Mouse (Mus musculus) gastrocnemius, postnatal 4 days (tissue): ENCODE measurements around the gene Epop. TPM values are rescaled to one million over a fixed set of nuclear protein-coding genes. Genes with fewer than 3 reads are reported as not detected.

Experiments used
- DNase-seq, 2 experiments: peaks; one replicate each; pipeline ENCODE4 v3.0.0; 2021 to 2022; ENCODE audit warnings: low spot score in 2 of 2, mixed read lengths in 2 of 2
- long read RNA-seq, 2 experiments: library from polyadenylated mRNA; stranded (forward); transcript quantifications; one replicate each; pipeline ENCODE4 v2.0.0; 2021
- total RNA-seq, 2 experiments: library from RNA; stranded (reverse); gene quantifications; 2 replicates each; pipeline ENCODE4 v1.2.3; 2021

Gene Epop
- total RNA-seq, result under 1 TPM; 0.47 to 0.76 TPM
- long read RNA-seq, experiment 1, partial matches to known transcripts, result 0 of 3 reads
- long read RNA-seq, experiment 1, other reads (novel, unspliced or antisense), result 0 of 3 reads
- long read RNA-seq, experiment 2, partial matches to known transcripts, result 0 of 5 reads
- long read RNA-seq, experiment 2, other reads (novel, unspliced or antisense), result 1 of 5 reads

- DNase-seq, result peak; percentile 71 to 79
Measured at GRCm38 (mm10) chr11:97629576-97629975, at the start of gene Epop. Gene Epop, minus strand, starts transcription at chr11:97629702.

GRCm38 (mm10) chr11:97678301-97678700 is 48.8 kb upstream of the Epop start:
- no peak for DNase-seq

- no peak for DNase-seq
Measured at GRCm38 (mm10) chr11:97677842-97678241, 48.3 kb upstream of the Epop start.

DNA sequence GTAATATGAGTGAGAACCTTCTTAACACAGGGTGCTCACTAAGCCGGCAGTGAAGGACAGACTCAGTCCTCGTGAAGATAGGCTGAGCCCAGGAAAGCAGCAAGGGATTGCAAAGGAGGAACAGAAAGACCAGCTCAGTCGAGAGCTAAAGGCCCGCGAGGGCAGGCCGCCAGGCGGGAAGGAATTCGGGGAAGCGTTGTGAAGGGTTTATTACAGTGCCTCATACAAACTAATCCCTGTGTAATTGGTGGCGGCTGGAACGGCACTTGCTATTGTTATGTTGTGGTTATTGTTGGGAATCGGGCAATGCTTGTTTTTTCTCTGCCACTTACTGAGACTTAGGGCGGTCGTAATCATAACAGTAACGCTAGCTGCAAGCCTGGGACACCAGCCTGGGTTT is 47.9 kb upstream of the Epop start:
- DNase-seq, result no peak

DNA sequence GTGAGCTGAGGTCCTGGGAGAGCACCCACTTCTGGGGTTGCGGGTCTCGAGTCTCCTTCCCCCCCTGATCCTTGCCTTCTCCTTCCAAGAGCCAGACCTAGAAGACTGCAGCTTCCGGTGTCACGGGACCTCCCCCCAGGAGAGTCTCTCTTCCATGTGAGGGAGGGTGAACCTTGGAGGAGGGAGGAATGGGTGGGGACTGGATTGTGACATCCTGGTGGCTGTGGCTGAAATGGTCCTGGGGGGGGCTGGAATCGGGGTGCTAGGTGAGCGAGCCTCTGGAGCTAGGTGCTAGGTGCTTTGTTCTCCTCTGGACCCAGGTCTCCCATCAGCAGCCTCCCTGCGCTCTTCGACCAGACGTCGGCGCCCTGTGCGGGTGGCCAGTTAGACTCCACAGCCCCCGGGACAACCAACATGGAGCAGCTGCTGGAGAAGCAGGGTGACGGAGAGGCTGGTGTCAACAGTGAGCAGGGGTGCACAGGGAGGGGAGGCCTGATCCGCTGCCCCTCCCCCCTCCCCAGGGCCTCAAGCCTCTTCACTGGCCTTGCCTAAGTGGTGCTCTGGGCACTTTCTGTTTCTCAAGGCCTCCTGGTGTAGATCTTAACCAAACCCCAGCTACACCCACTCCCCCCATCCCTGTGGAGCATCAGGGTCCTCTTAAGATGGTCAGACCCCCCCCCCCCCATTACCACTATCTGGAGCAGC is 46.7 kb upstream of the Epop start:
- DNase-seq, result no peak

- no peak for DNase-seq
Measured at GRCm38 (mm10) chr11:97673148-97673547, 43.6 kb upstream of the Epop start.

GRCm38 (mm10) chr11:97671177-97671527 is 41.6 kb upstream of the Epop start:
- DNase-seq, result no peak

- no peak for DNase-seq
Measured at GRCm38 (mm10) chr11:97670234-97671176, 41.0 kb upstream of the Epop start.

DNA sequence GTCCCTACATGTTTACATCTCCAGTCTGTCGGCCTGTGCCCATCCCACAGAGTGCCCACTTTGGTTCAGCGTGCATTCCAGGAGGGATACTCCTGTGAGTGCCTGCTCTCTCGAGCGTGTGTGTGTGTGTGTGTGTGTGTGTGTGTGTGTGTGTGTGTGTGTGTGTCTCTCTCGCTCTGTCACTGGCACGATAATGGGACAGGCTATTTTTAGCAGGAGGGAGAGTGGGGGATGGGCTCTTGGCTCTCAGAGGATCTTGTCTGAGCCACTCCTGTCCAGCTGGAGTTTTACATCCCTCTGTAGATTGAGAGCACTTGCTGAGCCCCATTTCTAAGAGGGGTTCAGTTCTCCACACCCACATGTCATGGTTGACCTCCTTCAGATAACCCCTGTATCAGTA is 40.3 kb upstream of the Epop start:
- no peak for DNase-seq

DNA sequence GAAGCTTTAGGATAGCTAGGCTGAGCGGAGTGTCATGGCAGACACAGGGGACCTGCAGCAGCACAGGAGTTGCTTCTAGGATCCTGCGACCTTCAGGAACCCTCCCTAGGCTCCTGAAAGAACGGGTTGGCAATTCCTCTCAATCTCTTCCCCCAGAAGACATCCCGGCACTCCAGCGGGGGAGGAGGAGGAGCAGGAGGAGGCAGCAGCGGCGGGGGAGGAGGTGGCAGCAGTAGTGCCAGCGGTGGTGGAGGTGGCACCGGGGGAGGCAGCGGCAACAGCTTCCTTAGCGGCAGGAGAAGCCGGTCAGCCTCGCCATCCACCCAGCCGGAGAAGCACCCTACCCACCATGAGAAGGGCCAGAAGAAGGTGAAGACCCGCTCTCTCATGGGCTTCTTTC is 39.8 kb upstream of the Epop start:
- no peak for DNase-seq

GRCm38 (mm10) chr11:97668160-97668559 is 38.7 kb upstream of the Epop start:
- DNase-seq, result no peak

- no peak for DNase-seq
Measured at GRCm38 (mm10) chr11:97666794-97667193, 37.3 kb upstream of the Epop start.

DNA sequence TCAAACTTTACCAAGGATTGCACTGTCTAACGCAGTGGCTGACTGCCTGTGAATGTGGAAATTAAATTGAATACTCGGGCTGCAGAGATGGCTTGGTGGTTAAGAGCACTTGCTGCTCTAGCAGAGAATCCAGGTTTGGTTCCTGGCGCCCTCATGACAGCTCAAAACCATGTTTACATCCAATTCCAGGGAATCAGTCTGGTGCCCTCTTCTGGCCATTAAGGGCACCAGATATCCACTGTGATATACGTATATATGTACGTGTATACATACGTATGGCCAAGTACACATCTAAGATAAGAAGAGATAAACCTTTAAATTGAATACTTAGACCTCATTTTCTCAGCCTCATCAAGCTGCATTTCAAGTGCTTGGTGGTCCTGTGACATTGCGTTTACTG is 36.7 kb upstream of the Epop start:
- DNase-seq, result no peak

GRCm38 (mm10) chr11:97665431-97665830 is 35.9 kb upstream of the Epop start:
- no peak for DNase-seq

- no peak for DNase-seq
Measured at GRCm38 (mm10) chr11:97664771-97665240, 35.3 kb upstream of the Epop start.

GRCm38 (mm10) chr11:97664339-97664665 is 34.8 kb upstream of the Epop start:
- no peak for DNase-seq

DNA sequence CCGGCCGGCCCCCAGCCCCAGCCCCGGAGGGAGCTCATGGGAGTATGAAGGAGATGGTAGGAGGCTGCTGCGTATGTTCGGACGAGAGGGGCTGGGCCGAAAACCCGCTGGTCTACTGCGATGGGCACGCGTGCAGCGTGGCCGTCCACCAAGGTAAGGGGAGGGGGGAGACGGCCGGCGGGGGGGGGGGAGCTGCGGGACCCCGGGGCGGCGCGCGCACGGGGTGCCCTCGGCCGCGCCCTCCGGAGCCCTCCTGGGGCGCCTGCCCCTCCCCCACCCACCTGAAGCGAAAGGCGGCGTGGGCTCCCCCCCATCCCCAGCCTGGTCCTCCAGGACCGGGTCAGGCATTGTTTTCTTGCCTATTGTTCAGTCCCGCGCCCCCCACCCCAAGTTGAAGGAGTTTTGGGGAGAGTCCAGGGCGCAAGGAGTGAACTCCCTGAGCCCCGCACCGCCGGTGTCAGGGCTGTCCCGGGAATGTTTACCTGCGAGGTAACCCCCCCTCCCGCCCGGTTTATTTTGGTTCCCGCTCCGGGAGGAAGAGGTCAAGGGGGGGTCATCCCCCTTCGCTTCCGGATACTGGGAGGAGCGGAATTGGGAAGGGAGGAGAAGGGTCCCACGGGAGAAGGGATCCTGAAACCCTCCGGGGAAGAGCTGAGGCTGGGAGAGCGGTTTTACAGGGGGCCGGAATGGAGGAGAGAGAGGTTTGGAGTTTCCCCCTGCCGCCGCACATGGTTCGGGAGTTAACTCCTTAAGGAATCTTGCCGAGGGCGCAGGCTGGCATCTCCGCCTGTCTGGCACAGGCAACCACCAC is 34.2 kb upstream of the Epop start:
- DNase-seq, result no peak

- peak; percentile 63 to 81 for DNase-seq
Measured at GRCm38 (mm10) chr11:97662893-97663527, 33.5 kb upstream of the Epop start, which contains the start of gene Mllt6. Gene Mllt6, plus strand, starts transcription at chr11:97663414.

GRCm38 (mm10) chr11:97662207-97662892 is 32.8 kb upstream of the Epop start:
- DNase-seq, result no peak

DNA sequence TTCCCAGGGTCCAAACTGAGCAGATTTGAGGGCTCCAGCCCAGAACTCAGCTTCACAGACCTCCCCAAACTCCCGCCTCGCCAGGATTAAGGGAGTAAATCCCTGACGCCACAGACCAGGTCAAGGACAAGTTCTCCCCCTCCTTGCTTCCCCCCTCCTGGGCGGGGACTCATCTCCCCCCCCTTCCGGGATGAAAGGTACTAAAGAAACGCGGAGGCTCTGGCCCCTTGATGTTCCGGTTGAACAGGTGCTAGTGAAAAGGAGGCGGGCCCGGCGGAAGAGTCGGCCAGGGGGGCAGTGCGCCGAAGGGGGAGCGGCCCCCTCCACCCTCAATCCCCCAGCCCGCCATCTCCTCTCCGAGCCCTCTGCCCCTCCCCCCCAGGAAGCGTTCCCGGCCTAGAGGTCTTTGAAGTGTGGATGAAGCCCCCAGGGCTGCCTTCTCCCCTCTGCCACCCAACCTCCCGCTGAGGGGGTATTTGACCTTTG is 32.2 kb upstream of the Epop start:
- no peak for DNase-seq
